Mouse (Mus musculus) kidney, postnatal 14 days (tissue): ENCODE results near the gene Ttc23.
A peak's percentile ranks its signal among the peaks of the same experiment; 100 is the strongest.

Experiments
- DNase-seq: peaks from one replicate; pipeline ENCODE4 v3.0.0; 2022; ENCODE audit warnings: mixed read lengths

Gene Ttc23

DNA sequence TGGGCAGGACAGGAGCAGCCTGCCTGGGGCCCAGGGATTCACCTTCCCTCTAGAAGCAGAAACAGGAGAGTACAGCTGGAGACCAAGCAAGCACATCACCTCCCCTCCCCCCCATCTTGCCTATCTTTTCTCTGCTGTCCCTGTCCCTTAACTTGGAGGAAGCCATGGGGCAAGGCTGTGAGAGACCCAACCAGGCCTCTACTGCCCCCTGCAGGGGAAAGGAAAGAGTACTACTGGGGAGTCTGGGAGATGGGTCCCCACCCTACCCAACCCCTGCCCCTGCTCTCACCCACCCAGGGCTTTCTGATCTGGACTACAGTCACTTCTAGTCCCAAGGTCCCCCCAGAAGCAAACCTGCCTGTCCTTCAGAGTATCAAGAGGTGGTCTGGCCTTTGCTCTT, 53.6 kb downstream of the Ttc23 start:
- peak; percentile 51 for DNase-seq

DNA sequence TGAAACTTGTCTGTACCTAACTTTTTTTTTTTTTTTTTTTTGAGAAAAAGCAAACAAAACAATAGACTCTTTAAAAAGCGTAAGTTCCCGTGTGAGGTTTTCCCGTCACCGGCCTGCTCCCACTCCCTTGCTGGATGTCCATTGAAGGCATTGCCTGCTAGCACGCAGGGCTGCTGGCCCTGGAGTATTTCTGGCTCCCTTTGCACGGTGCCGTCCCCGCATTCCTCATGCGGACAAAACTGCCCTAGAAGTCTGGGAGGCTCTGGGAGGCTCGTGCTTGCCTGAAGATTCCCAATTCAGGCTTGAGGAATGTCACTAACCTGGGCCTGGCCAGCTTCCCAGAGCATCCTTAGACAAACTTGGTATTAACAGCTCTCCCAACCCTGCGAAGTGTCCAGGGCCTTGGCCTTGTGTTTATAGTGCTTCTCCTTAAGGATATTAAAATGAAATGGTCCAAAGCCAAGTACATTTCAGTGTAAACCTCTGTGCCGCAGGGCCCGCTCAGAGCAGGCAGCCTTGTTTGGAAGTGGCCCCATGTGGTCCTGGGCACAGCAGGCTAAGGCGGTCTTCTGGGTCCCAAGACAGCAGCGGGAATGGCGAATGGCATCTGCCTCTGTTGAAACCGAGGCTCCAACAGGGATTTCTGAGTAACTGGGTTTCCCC, 54.2 kb downstream of the Ttc23 start:
- no peak for DNase-seq

DNA sequence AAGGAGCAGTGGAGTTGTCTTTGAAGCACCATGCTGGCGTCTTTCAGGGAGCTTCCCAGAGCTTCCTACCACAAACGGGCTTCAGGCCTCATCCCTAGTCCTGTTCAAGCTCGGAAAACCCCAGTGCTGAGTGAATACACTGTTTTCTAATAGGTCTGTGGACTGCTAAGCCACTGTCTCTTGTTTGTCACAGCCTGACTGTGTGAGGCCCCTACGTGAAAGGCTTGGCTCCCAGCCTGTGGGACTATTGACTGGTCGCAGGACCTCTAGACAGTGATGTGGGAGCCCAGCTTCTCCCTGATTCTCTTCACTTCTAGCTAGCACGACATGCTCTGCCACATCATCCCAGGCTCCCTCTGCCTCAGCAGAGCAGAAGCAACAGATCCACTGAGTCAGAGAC, 61.0 kb downstream of the Ttc23 start:
- no peak for DNase-seq

DNA sequence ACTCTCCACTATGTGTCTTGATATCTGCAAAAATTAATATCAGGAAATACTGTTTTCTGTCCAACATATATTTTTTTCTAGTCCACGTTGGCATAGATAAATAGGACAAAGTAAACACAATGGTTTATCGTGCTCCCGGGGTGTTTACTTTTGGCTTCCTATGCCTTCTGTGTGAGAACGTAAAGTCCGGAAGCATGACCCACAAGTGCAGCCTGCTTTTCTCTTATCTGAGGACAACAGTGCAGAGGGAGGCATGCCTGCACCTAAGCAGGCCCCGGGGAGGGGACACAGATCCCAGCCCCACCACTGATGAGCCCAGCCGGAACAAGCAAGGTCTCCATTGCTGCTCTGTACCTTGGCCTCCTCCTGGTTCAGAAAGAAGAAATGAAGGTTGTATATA, 63.0 kb downstream of the Ttc23 start:
- no peak for DNase-seq

DNA sequence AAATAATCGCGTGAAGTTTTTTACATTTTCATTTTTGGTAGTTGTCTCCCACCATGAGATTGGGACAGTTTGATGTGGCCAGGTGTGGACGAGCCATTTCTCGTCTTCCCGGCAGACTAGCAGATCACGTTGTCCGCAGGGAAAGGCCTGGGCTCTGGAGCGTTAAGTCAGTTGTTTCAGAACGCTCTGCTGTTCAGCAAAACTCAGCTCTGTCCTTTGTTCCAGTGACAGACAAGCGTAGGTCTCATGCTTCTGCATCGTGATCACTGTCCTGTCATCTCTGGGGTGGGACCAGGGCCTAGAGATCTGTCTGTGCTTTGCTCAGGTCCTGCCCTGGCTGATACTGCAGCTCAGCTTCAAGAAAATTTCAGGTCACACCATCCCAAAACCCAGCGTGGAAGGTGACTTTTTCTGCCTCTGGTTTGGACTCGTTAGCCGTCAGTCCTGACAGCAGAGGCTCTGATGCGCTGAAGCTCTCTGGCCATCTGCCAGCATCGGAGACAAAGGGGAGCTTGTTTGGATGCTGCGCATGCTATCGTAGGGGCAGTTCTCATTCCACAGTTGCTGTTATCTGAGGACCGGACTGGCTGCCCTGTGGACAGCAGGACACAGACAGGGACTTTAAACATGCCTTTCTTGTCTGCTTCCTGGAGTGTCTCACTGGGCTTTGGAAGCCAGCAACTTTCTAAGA, 66.8 kb downstream of the Ttc23 start:
- DNase-seq, result peak; percentile 34

DNA sequence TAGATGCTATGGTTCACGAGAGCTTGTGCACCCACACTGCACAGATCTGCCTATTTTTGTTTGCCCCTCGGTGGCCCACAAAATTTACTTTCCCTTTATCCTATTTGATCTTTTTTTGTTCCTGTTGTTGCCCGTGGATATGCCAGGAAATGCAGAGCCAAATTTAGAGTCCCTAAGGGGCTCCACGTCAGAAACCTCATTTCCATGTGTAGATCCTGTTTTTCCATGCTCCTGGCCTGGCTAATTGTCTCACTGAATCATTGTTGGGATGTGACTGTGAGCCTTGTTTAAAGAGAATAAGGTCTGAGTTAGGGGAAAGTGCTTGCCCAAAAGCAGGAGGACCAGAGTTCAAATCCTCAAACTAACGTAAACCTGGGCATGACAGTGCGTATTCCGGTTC, 68.0 kb downstream of the Ttc23 start:
- peak; percentile 45 for DNase-seq

DNA sequence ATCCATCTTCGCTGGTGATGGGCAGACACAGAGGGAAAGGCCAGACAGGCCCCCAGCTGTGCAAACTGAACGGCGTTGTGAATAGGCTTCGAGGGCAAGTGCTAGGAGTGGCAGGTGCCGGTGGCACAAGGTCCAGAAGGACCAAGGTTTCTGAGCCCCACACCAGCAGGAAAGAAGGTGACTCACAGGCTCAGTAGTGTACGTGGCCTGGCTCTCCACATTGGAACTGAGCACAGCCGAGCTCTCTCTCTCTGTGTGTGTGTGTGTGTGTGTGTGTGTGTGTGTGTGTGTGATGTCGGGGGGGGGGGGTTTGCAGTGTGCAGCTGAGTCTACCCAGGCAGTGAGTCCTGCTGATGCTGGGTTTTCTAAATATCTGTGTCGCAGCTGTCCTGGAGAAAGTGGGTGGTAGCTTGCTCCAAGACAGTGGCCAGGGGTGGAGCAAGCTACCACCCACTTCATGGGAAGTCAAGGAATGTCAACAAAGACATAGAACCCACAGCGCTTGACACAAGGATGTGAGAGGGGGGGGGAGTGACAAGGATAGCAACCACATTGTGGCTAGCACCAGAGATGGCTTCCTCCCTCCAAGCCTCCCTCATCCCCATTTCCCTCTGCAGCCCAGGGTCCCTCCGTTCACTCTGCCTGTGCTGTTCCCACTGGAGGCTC, 69.1 kb downstream of the Ttc23 start:
- DNase-seq, result no peak

DNA sequence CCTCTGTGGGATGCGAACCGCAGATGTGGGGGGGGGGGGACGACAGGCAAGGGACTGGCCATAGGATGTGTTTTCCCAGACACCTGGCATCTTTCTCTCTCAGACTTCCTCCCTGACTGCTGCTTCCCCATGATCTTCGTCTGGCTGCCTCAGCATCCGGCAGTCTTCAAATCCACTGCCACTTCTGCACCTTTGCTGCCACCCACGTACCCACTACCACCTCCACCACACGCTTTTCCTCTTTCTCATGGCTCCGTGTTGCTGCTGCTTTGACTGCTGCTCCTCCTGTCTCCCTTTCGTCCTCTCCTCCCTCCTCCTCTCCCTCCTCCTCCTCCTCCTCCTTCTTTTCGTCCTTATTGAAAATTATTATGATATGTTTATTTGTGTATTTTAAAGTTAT, 69.7 kb downstream of the Ttc23 start:
- DNase-seq, result no peak

DNA sequence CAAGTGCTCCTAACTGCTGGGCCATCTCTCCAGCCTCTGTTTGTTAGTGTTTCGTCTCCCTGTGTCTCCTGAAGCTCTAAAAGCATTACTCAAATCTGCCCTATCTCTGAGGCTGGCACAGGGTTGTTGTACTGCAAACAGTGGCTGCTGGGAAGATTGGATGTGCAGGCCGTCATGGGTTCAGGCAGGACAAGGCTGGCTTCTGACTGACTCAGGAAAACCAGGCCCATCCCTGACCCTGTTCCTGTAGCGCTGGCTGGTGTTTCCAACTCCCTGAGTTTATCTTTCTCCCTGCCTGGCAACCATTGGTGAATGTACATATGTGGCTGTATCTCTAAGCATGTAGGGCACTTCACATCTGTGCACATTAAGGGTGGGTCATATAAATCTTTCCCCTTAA, 70.3 kb downstream of the Ttc23 start:
- no peak for DNase-seq

DNA sequence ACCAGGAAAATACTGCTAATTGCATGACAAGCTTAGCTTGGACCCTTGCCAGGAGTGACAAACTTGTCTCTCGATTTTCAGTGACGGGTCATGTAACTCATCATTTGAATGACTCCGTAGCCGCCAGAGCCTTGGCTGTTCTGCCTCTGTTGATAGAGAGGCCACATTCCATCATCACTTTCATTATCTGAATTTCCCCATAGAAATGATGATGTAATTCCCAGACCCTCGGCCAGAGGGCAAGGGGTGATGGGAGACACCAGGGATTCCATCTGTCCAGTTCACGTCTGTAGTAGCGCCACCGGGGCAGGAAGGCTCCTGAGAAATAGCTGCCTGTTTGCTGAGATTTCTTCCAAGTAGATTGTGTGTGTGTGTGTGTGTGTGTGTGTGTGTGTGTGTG, 71.6 kb downstream of the Ttc23 start:
- DNase-seq, result peak; percentile 36

DNA sequence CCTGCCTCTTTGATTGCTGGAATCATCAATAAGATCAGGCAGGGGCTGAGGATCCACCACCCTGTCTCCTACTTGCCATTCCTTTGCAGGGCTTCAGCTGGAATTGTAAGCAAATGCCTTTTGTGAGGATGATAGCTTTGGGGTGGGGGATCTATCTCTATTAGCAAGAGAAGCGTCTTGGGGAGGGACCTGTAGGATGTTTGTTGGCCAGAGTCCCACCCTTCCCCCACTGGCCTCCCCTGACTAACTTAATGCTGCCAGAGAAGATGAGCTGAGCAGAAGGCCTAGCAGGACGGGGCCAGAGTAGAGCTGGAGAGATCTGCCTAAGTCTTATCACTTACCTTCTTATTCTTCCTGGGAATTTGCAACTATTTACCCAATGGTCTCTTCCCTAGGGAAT, 75.0 kb downstream of the Ttc23 start:
- no peak for DNase-seq

DNA sequence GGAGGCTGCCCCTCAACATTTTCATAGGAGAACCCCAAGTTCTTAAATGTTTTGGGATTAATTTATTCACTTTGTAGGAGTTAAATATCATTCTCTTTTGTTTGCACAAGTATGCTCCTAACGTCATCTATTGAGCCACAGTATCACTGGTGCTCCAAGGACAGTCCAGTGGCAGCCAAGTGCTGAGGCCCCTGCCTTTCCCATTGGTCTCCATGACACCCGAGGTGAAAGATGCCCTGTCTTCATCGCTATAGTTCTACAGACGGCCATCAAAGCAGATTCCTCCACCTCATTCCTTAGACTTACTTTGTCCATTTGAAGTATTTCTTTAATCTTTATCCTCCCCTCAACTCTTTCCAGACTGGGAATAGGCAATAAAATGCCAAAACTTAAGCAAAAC, 77.3 kb downstream of the Ttc23 start:
- DNase-seq, result no peak

DNA sequence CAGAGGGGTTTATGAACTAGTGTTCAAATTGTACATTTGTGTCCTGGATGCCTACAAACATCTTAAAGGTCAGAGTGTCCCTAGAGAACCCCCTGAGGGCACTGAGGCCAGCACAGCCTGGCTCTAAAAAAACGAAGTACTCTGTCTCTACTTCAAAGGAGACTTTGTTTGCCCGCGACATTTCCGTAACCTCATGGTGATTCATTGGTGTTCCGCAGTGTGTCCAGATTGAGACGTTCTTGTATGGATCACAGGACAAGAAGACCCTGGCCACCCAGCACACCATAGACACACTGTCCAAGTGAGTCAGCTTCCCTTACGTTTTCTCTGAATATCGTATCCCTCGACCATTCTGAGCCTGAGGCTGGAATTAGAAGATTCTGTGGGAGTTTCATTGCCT, 77.8 kb downstream of the Ttc23 start:
- DNase-seq, result no peak

DNA sequence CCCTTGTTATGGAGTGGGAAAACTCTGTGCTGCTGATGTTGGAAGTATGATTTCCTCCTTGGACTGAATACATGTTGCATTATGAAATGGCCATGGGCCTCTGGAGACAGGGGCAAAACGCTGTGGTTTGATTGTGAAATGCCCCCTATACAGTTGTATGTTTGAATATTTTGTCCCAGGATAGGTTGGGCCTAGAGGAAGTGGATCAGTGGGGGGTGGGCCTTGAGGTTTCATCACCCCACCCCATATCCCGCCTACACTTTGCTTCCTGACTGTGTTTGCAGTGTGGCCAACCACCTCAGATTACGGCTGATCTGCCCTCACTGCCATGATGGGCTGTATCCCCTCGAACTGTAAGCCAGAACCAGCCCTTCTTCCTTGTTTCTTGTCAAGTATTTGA, 81.0 kb downstream of the Ttc23 start:
- no peak for DNase-seq

DNA sequence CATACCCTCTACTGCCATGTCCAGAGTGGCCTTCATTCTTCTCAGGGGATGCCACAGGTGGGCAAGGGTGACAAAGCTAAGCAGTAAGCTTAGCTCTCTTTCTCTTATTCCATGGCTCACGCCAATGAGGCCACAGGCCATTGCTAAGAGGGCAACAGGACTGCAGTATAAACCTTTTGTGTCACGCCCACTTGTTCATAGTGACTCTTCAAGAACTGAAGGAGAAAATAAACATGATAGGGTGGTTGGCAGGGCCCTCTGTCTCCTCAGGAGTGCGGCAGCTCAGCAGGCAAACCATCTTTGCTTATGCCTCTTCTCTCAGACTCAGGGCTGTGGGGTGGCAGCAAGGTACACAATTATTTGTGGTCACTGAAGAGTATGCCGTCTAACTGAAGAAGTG, 81.6 kb downstream of the Ttc23 start:
- no peak for DNase-seq

DNA sequence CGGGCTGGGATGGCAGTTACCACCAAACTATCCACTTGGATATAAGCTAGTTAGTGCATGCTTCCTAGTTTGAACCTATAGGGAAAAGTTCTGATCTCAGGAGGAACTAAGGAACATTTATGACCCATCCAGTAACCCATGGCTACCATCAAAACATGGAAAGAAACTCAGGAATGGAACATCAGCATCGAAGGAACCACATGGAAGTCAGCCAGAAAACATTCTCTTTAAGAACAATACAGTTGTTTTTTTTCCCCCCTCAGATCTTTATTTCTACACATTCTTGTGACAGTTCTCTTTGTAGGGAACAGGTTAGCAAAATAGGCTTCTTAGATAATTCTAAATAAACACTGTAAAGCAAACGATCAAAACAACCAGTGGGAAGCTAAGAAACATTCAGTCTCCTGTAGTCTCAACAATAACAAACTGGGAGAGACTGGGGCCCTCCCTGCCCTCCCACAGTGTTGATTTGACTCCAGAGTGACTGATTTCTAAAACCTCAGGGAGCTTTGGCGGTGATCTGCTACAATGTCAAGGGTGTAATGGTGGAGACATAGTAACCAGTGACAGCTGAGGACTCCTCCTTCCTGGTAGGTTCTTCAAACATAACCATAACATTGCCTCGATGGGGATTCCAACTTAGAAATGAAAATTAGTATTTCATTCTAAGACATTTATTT, 83.4 kb downstream of the Ttc23 start:
- DNase-seq, result no peak

DNA sequence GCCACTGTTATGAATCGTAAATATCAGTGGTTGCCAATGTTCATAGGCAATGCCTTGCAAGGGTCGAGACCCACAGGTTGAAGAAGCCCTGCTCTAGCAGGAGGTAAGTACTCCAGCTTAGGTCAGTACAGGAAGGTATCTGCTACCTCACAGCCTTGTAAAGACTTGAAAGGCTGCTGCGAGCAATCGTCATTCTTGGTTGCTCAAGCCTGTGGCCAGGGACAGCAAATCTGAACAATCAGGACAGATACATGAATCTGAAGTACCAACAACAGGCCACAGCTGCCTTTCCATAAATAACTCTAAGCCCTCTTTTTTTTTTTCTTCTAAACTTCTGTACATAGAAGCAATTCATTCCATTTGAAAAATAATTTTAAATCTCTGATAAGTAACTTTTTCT, 85.1 kb downstream of the Ttc23 start:
- DNase-seq, result no peak

DNA sequence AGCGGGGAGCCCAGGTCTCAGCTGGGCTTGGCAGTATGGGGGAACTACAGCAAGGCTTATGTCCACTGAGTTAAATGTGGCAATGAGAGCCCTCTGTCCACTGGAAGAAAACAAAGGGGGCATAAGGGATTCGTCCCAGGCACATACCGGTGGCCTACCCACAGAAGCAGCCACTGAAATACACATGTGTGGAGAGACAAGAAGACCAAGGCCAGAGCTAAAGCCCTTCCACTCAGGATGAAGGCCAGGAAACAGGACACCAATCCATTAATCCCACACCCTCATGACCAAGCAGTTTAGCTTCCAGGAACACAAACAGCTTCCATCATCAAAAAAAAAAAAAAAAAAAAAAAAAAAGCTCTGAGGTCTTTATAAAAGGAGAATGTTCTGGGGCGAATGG, 93.2 kb downstream of the Ttc23 start:
- DNase-seq, result no peak

DNA sequence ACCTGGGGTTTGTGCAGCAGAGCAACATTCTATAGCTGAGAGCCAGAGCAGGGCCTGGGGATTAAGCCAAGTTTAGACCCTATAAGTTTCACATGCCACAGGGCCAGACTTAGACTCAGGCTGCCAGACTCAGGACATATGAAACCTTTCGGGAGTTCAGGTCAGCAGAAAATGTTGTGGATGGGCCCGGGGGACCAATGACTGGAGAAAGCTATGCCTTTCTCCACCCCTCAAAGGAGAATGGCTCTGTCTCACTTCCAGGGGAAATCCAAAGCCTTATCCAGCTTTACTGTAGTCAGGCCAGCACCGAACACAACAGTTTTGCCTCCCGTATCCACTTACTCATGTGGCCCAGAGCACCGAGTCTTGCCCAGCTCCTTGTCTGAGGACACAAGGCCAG, 93.6 kb downstream of the Ttc23 start:
- no peak for DNase-seq

DNA sequence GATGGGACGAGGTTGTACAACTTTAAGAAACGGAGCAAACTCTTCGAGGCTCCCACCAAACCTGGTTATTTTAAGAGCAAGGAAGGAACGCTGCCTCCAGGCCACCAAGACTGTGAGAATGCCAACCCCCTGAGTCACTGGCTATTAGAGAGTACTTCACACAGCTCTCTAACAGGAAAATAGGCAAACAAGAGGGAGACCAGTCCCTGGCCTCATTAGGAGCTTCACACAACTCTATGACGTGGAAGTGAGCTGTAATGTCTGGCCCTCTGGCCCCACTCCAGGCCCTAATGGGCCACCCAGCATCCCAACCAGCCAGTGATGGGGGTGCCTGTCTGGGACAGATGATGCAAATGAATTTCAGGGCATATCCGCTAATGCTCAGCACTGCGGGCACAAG, 94.5 kb downstream of the Ttc23 start:
- DNase-seq, result no peak

DNA sequence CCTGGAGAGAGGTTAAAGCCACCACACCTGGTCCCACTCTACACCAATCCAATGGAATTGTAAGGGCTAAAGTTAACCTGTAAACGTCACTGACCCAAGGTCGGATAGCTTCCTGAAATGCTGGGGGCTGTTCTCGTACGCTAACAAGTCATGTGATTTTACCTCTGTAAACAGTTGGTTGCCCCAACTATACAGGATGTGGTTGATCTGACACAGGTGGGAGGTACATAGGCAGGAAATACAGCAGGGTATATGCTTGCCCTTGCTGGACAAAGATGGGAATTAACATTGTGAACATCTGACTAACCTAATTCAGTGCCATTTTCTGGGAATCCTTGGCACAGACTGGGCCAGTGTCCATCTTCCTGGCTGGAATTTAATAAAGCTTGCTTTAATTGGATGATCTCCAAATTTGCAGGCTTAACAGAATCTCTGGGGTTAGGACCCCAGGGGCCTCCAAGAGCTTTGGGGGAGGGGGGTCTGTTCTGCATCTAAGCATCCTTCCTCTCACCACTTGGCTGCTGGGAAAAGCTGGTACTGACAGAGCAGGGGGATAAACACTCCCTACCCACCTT, 100.6 kb downstream of the Ttc23 start:
- no peak for DNase-seq

DNA sequence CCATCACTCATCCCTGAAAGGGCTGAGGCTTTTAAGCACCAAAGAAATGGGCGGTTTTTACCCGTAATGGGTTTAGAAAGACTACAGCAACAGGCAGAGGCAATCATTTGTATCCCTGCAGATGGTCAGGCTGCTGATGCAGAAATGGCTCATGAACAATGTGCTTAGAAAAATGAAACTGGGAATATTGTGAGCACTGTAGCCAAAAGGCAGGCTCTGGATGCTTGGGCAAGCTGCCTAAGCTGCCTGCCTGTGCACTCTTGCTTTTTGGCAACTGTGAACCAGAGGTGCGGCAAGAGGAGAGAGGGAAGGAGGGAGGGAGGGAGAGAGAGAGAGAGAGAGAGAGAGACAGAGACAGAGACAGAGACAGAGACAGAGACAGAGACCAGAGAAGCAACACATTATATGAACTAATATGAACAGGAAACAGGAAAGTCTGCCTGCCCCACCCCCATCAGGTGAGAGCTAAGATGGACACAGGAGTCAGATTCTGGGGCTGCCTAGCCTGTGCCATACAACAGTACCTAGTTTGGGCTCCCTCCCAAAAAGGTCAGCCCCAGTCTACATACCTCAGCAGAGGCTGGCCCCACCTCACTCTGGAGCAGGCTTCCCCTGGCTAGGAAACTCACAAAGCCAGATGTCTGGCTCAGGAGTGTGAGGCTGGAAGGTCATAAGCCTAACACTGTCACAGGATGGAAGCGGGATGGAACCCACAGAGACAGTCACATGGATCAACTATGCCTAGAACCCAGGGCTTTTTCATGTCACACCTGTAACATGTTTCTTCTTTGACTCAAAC, 102.4 kb downstream of the Ttc23 start:
- DNase-seq, result no peak

DNA sequence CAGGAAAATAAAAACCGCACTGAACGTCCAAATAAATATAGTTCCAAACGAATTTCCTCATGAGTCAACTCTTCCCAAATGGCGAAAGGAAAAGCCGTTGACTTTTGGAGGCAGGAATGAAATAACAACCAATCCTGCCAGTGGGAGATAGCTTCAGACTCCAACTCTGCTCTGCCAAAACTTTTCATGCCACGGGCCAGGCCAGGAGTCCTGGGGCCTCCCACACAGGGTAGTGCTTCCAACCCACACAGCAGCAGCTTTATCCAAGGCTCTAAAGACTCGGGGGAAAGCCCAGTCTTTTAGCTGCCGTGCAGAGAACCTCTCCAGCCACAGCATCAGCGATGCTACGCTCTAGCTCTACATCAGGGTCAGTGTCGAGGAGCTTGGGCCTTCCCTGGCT, 107.4 kb downstream of the Ttc23 start:
- no peak for DNase-seq
